Mouse (Mus musculus) retina, adult 2 months (tissue): ENCODE results near the gene Dock2.
A peak's percentile ranks its signal among the peaks of the same experiment; 100 is the strongest.

Experiments
- DNase-seq: peaks from one replicate; pipeline ENCODE4 v3.0.0-alpha.2; 2012; ENCODE audit warnings: low read depth, low spot score

Gene Dock2

GRCm38 (mm10) chr11:34769946-34770345, 13.7 kb downstream of the Dock2 start:
- no peak for DNase-seq

- no peak for DNase-seq
Observed at GRCm38 (mm10) chr11:34769396-34769795, 14.3 kb downstream of the Dock2 start.

GRCm38 (mm10) chr11:34763739-34764361, 19.8 kb downstream of the Dock2 start:
- no peak for DNase-seq

- DNase-seq: no peak
Observed at GRCm38 (mm10) chr11:34762570-34763127, 21.0 kb downstream of the Dock2 start.

- DNase-seq: no peak
Observed at GRCm38 (mm10) chr11:34762125-34762524, 21.6 kb downstream of the Dock2 start.

GRCm38 (mm10) chr11:34759582-34759981, 24.1 kb downstream of the Dock2 start:
- no peak for DNase-seq

- no peak for DNase-seq
Observed at GRCm38 (mm10) chr11:34741081-34741480, 42.6 kb downstream of the Dock2 start.

- DNase-seq: no peak
Observed at GRCm38 (mm10) chr11:34739816-34740215, 43.9 kb downstream of the Dock2 start.

- DNase-seq: no peak
Observed at GRCm38 (mm10) chr11:34738945-34739344, 44.7 kb downstream of the Dock2 start.

- DNase-seq: no peak
Observed at GRCm38 (mm10) chr11:34737193-34737592, 46.5 kb downstream of the Dock2 start.

GRCm38 (mm10) chr11:34734033-34734432, 49.7 kb downstream of the Dock2 start:
- no peak for DNase-seq

- no peak for DNase-seq
Observed at GRCm38 (mm10) chr11:34727467-34727866, 56.2 kb downstream of the Dock2 start.

GRCm38 (mm10) chr11:34726699-34727347, 56.9 kb downstream of the Dock2 start:
- DNase-seq: no peak

- DNase-seq: no peak
Observed at GRCm38 (mm10) chr11:34713360-34713759, 70.3 kb downstream of the Dock2 start.

GRCm38 (mm10) chr11:34708278-34708677, 75.4 kb downstream of the Dock2 start:
- no peak for DNase-seq

GRCm38 (mm10) chr11:34707360-34707759, 76.3 kb downstream of the Dock2 start:
- DNase-seq: no peak

GRCm38 (mm10) chr11:34705108-34705446, 78.6 kb downstream of the Dock2 start:
- no peak for DNase-seq

GRCm38 (mm10) chr11:34704384-34705107, 79.1 kb downstream of the Dock2 start:
- DNase-seq: no peak

- DNase-seq: no peak
Observed at GRCm38 (mm10) chr11:34703851-34704250, 79.8 kb downstream of the Dock2 start.

GRCm38 (mm10) chr11:34681790-34682189, 101.9 kb downstream of the Dock2 start:
- DNase-seq: peak; percentile 15

- no peak for DNase-seq
Observed at GRCm38 (mm10) chr11:34544631-34545030, 239.1 kb downstream of the Dock2 start.

GRCm38 (mm10) chr11:34532131-34532530, 251.6 kb downstream of the Dock2 start:
- no peak for DNase-seq

- no peak for DNase-seq
Observed at GRCm38 (mm10) chr11:34530971-34531370, 252.7 kb downstream of the Dock2 start.
